Mouse (Mus musculus) adrenal gland, postnatal 14 days (tissue): ENCODE results near the gene Fbxw24. TPM values are rescaled to one million over a fixed set of nuclear protein-coding genes. Genes with fewer than 3 reads are reported as not detected.
"Not testable (repeated sequence)": the region's sequence is repeated elsewhere in the genome, so short reads cannot be mapped to it uniquely, and the experiment has no call there.

Source experiments
- DNase-seq: peaks from one replicate; pipeline ENCODE4 v3.0.0; 2021; ENCODE audit warnings: mixed read lengths
- long read RNA-seq, 2 experiments: library from polyadenylated mRNA; stranded (forward); transcript quantifications; one replicate each; pipeline ENCODE4 v2.0.0; 2021
- total RNA-seq: library from RNA; stranded (reverse); gene quantifications from 2 replicates; pipeline ENCODE4 v1.2.3, GENCODE M21; 2021

Gene Fbxw24
- not detected in 2 replicates for total RNA-seq
- long read RNA-seq, experiment 1 = 0 reads
- long read RNA-seq, experiment 2 = 0 reads

- DNase-seq = not testable (repeated sequence)
Measured at GRCm38 (mm10) chr9:109625957-109626356, at the start of gene Fbxw24. Gene Fbxw24, minus strand, starts transcription at chr9:109626057.

GRCm38 (mm10) chr9:109664552-109664951 lies 38.7 kb upstream of the Fbxw24 start, which contains the start of gene Fbxw25:
Gene Fbxw25, minus strand, starts transcription at chr9:109664652.
- not testable (repeated sequence) for DNase-seq

GRCm38 (mm10) chr9:109606837-109607236 lies 19.0 kb downstream of the Fbxw24 start:
- peak; percentile 74 for DNase-seq

- DNase-seq = peak; percentile 10
Measured at GRCm38 (mm10) chr9:109602128-109602527, 23.7 kb downstream of the Fbxw24 start.

GRCm38 (mm10) chr9:109597226-109597625 lies 28.6 kb downstream of the Fbxw24 start:
- no peak for DNase-seq

- DNase-seq = no peak
Measured at GRCm38 (mm10) chr9:109594866-109595265, 31.0 kb downstream of the Fbxw24 start.

GRCm38 (mm10) chr9:109568162-109568561 lies 57.7 kb downstream of the Fbxw24 start, which contains the start of gene Fbxw15:
Gene Fbxw15, minus strand, starts transcription at chr9:109568262.
- not testable (repeated sequence) for DNase-seq

GRCm38 (mm10) chr9:109565546-109565945 lies 60.3 kb downstream of the Fbxw24 start:
- DNase-seq = no peak

GRCm38 (mm10) chr9:109562106-109562505 lies 63.8 kb downstream of the Fbxw24 start:
- peak; percentile 61 for DNase-seq

GRCm38 (mm10) chr9:109552483-109552882 lies 73.4 kb downstream of the Fbxw24 start:
- DNase-seq = no peak

Other genes starting within 250 kb of the Fbxw24 start
- gene Fbxw22, start 221.8 kb downstream of the Fbxw24 start, total RNA-seq = not detected in 2 replicates
- gene Fbxw16, start 176.9 kb downstream of the Fbxw24 start, total RNA-seq = not detected in 2 replicates
- gene Fbxw19, start 130.2 kb downstream of the Fbxw24 start, total RNA-seq = not detected in 2 replicates
- not detected in 2 replicates for gene Fbxw15, start 57.8 kb downstream of the Fbxw24 start, total RNA-seq
- not detected in 2 replicates for gene Fbxw25, start 38.6 kb upstream of the Fbxw24 start, total RNA-seq
- not detected in 2 replicates for gene Fbxw18, start 76.6 kb upstream of the Fbxw24 start, total RNA-seq
- gene Fbxw26, start 120.0 kb upstream of the Fbxw24 start, total RNA-seq = not detected in 2 replicates
- gene Fbxw27, start 164.6 kb upstream of the Fbxw24 start, total RNA-seq = not detected in 2 replicates
- gene Spink8, start 186.2 kb upstream of the Fbxw24 start, total RNA-seq = 17.4 and 19.3 TPM in 2 replicates
- 18.1 and 19.8 TPM in 2 replicates for gene Nme6, start 206.7 kb upstream of the Fbxw24 start, total RNA-seq
- 2.4 and 5.2 TPM in 2 replicates for gene Camp, start 223.6 kb upstream of the Fbxw24 start, total RNA-seq
- 14.6 and 16.7 TPM in 2 replicates for gene Cdc25a, start 249.5 kb upstream of the Fbxw24 start, total RNA-seq